8 mouse cellular contexts compared by ENCODE assay signal in the genomic region with DNA sequence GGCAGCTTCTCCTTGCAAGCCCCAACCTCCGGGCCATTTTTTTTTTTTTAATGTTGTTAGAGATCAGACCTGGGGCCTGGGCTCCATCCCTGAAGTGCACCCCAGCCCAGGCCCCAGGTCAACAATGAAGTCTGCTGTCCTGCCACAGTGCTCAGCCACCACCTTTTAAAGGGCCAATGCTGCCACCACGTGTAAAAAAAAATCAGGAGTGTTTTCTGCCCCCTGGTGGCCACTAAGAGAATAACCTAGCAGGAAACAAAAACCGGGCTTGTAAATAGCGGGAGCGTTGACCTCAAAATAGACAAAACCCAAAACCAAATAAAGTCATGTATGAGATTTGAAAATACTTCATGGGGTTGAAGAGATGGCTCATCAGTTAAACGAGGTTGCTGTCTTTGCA. TPM values are rescaled to one million over a fixed set of nuclear protein-coding genes. Genes with fewer than 3 reads are reported as not detected.
A peak's percentile ranks its signal among the peaks of the same experiment; 100 is the strongest.
DNase-seq lines count a peak whose midpoint lies in the region; ATAC-seq and TF ChIP-seq lines count a peak whose summit lies in the region.
"Had no signal": no experiment of that assay in that cellular context is flagged by ENCODE, and none has a peak within 500 bp of the region (broad histone marks: within the 10 kb centered on the region; RNA-seq: fewer than 3 reads in every experiment).

No protein-coding gene starts in this region.

- ATAC-seq in activated CD4-positive, CD25-positive, alpha-beta regulatory T cell, adult 4 months = peak; percentile 43
- no peak for ATAC-seq in lung, embryonic 14.5 days (ENCODE audit: insufficient read depth)

- no peak for TF ChIP-seq POLR2A in CH12.LX (IDR thresholded peaks at IDR 0.05; ENCODE audit: low read depth, low read length)

- TF ChIP-seq EP300 in CH12.LX (IDR thresholded peaks at IDR 0.05; ENCODE audit: low read length) = no peak

- DNase-seq in layer of hippocampus, adult 2 months (ENCODE audit: low spot score in 2 of 2) = peak; percentile 33 to 40
- DNase-seq in layer of hippocampus, adult 11-12 months (ENCODE audit: low spot score) = no peak
- peak; percentile 68 for DNase-seq in CH12.LX (ENCODE audit: extremely low read depth)
- peak; percentile 50 for DNase-seq in embryonic facial prominence, embryonic 10.5 days (ENCODE audit: low spot score)
- DNase-seq in lung, embryonic 14.5 days = peak; percentile 85
- DNase-seq in thymus, postnatal 25 days = peak; percentile 50

- no peak overlapping the region for H3K4me3 ChIP-seq in layer of hippocampus, adult 2 months
- H3K4me3 ChIP-seq in CH12.LX (replicated peaks in 1 of 3; ENCODE audit: low read depth in 2 of 3, low read length in 2 of 3, poor library complexity in 1 of 3) = no peak overlapping the region
- H3K4me3 ChIP-seq in embryonic facial prominence, embryonic 10.5 days = no peak overlapping the region
- no peak overlapping the region for H3K4me3 ChIP-seq in lung, embryonic 14.5 days (ENCODE audit: low read depth, low read length)

- in situ Hi-C loops in CH12.LX (cut with MboI; ENCODE audit: low pct_ligation_motif_present, low pct_unique_long_range_greater_than_20kb, low sequenced_read_pairs) = no loop called here

- 26% methylated on average over 6 of the region's 6 CpGs for WGBS in embryonic facial prominence, embryonic 10.5 days
- WGBS in lung, embryonic 14.5 days = 32% methylated on average over 6 of the region's 6 CpGs

- H3K4me2 ChIP-seq in CH12.LX (ENCODE audit: insufficient read depth, low read depth, poor library complexity, severe bottlenecking) = no peak overlapping the region
- no peak overlapping the region for H3K4me2 ChIP-seq in lung, embryonic 14.5 days

- H3K27ac ChIP-seq in layer of hippocampus, adult 2 months = no peak overlapping the region
- no peak overlapping the region for H3K27ac ChIP-seq in CH12.LX (ENCODE audit: insufficient read depth, low read depth)
- H3K27ac ChIP-seq in embryonic facial prominence, embryonic 10.5 days (replicated peaks) = 0 out of 2 replicates have a peak overlapping the region, but pooled peaks have one; percentile 10
- H3K27ac ChIP-seq in lung, embryonic 14.5 days (ENCODE audit: low read depth) = peak overlapping the region; percentile 94; the same call in 1 of the 2 replicates

- no peaks in the 10 kb centered on the region for H3K36me3 ChIP-seq in CH12.LX (replicated peaks in 1 of 2; ENCODE audit: control insufficient read depth in 1 of 2, insufficient read depth in 1 of 2, low read length in 1 of 2)
- no peaks in the 10 kb centered on the region for H3K36me3 ChIP-seq in embryonic facial prominence, embryonic 10.5 days (replicated peaks)
- H3K36me3 ChIP-seq in lung, embryonic 14.5 days (ENCODE audit: insufficient read depth) = no peaks in the 10 kb centered on the region

- peak; percentile 46 for TF ChIP-seq RAD21 in CH12.LX (IDR thresholded peaks at IDR 0.05; ENCODE audit: low read depth, low read length)

- H3K4me1 ChIP-seq in CH12.LX (ENCODE audit: control insufficient read depth in 1 of 2, insufficient read depth in 2 of 2) = no peaks in the 10 kb centered on the region
- peaks cover 32% of the 10 kb centered on the region for H3K4me1 ChIP-seq in embryonic facial prominence, embryonic 10.5 days
- H3K4me1 ChIP-seq in lung, embryonic 14.5 days (ENCODE audit: insufficient read depth) = peaks cover 9% of the 10 kb centered on the region

- H3K9ac ChIP-seq in CH12.LX (ENCODE audit: insufficient read depth, low read depth) = no peak overlapping the region
- no peak overlapping the region for H3K9ac ChIP-seq in lung, embryonic 14.5 days

- no peaks in the 10 kb centered on the region for H3K9me3 ChIP-seq in CH12.LX (replicated peaks; ENCODE audit: low read length)
- H3K9me3 ChIP-seq in embryonic facial prominence, embryonic 10.5 days = no peaks in the 10 kb centered on the region
- no peaks in the 10 kb centered on the region for H3K9me3 ChIP-seq in lung, embryonic 14.5 days (ENCODE audit: low read depth, low read length)

- peaks cover 56% of the 10 kb centered on the region for H3K27me3 ChIP-seq in CH12.LX (replicated peaks)
- H3K27me3 ChIP-seq in embryonic facial prominence, embryonic 10.5 days (replicated peaks; ENCODE audit: low read depth, poor library complexity, severe bottlenecking) = peaks cover 6% of the 10 kb centered on the region
- H3K27me3 ChIP-seq in lung, embryonic 14.5 days (ENCODE audit: insufficient read depth, low read length) = no peaks in the 10 kb centered on the region

- dilution Hi-C loops in CH12.LX (cut with MboI; ENCODE audit: extremely low pct_ligation_motif_present, extremely low pct_unique_long_range_greater_than_20kb, low sequenced_read_pairs) = no loop called here

- TF ChIP-seq CTCF in layer of hippocampus, adult 2 months (conservative IDR thresholded peaks at IDR 0.05) = peak; percentile 89
- peak; percentile 61 to 99 for TF ChIP-seq CTCF in CH12.LX (conservative IDR thresholded peaks at IDR 0.05 in 1 of 2, IDR thresholded peaks at IDR 0.05 in 1 of 2; ENCODE audit: low read depth in 2 of 2, low read length in 2 of 2)
- peak; percentile 82 for TF ChIP-seq CTCF in lung, embryonic 14.5 days (IDR thresholded peaks at IDR 0.05; ENCODE audit: low read depth)

- no peaks in the 10 kb centered on the region for H3K79me2 ChIP-seq in CH12.LX (replicated peaks; ENCODE audit: control insufficient read depth, extremely low read depth, insufficient read depth, poor library complexity, severe bottlenecking)

TF ChIP-seq in CH12.LX, 34 proteins besides CTCF, POLR2A, EP300 and RAD21 (continues in another document):
- TF ChIP-seq JUN (IDR thresholded peaks at IDR 0.05; ENCODE audit: insufficient read depth, low read depth, low read length) (no peak), ZMIZ1 (IDR thresholded peaks at IDR 0.05; ENCODE audit: low read depth, low read length) (no peak), TCF12 (IDR thresholded peaks at IDR 0.05; ENCODE audit: low read depth, low read length) (no peak), ZNF384 (IDR thresholded peaks at IDR 0.05; ENCODE audit: low read depth, low read length) (peak; percentile 93), CHD2 (IDR thresholded peaks at IDR 0.05; ENCODE audit: low read length) (no peak), RCOR1 (conservative IDR thresholded peaks at IDR 0.05; ENCODE audit: low read depth, low read length) (no peak), TBP (conservative IDR thresholded peaks at IDR 0.05; ENCODE audit: low read depth, low read length) (no peak), UBTF (IDR thresholded peaks at IDR 0.05; ENCODE audit: low read depth, low read length) (no peak), KAT2A (IDR thresholded peaks at IDR 0.05; ENCODE audit: insufficient replicate concordance, low read length) (no peak), E2F4 (IDR thresholded peaks at IDR 0.05; ENCODE audit: insufficient replicate concordance, low read depth, low read length) (no peak), NRF1 (IDR thresholded peaks at IDR 0.05; ENCODE audit: low read depth, low read length) (no peak), USF2 (conservative IDR thresholded peaks at IDR 0.05; ENCODE audit: low read depth, low read length) (no peak), IRF4 (IDR thresholded peaks at IDR 0.05; ENCODE audit: low read depth, low read length) (no peak), SIN3A (IDR thresholded peaks at IDR 0.05; ENCODE audit: low read length) (peak; percentile 35; the same call in 1 of the 2 replicates)

RNA-seq across cellular contexts. Expression of a gene that starts 7.2 kb away (rescaled TPM):
- 10 to 100 TPM; 64.0 to 64.7 TPM for total RNA-seq in layer of hippocampus, adult 2 months (2021)
- 13.7 and 14.1 TPM in 2 replicates for total RNA-seq in CH12.LX (2012; rRNA removed)
- total RNA-seq in CH12.LX (2014; rRNA removed) = 4.6 and 5.7 TPM in 2 replicates
- 23.5 and 24.5 TPM in 2 replicates for polyA plus RNA-seq in CH12.LX (2012; ENCODE audit: insufficient read length, low read depth)
- 10 to 100 TPM; 13.8 to 18.1 TPM for polyA plus RNA-seq in activated CD4-positive, CD25-positive, alpha-beta regulatory T cell, adult 4 months (2017; shearing (Covaris generic))
- polyA plus RNA-seq in embryonic facial prominence, embryonic 10.5 days (2016; fragmentation: Nextera tagmentation; extraction: Ambion mirVana) = 52.0 and 53.5 TPM in 2 replicates
- 50.9 and 57.0 TPM in 2 replicates for polyA plus RNA-seq in lung, embryonic 14.5 days (2014; fragmentation: Nextera tagmentation; extraction: Ambion mirVana)

RNA-seq across cellular contexts. Expression of a gene that starts 14.4 kb away (rescaled TPM):
- total RNA-seq in layer of hippocampus, adult 2 months (2021) = not detected
- total RNA-seq in CH12.LX (2012; rRNA removed) = not detected in 2 replicates
- not detected in 2 replicates for total RNA-seq in CH12.LX (2014; rRNA removed)
- polyA plus RNA-seq in CH12.LX (2012; ENCODE audit: insufficient read length, low read depth) = not detected in 2 replicates
- polyA plus RNA-seq in activated CD4-positive, CD25-positive, alpha-beta regulatory T cell, adult 4 months (2017; shearing (Covaris generic)) = not detected
- not detected in 2 replicates for polyA plus RNA-seq in embryonic facial prominence, embryonic 10.5 days (2016; fragmentation: Nextera tagmentation; extraction: Ambion mirVana)
- 0.34 TPM in 1 of 2 replicates, not detected in the other for polyA plus RNA-seq in lung, embryonic 14.5 days (2014; fragmentation: Nextera tagmentation; extraction: Ambion mirVana)
- total RNA-seq: gastrocnemius, postnatal 36 days had no signal

RNA-seq across cellular contexts. Expression of a gene that starts 27.4 kb away (rescaled TPM):
- 10 to 100 TPM; 12.2 to 13.7 TPM for total RNA-seq in layer of hippocampus, adult 2 months (2021)
- total RNA-seq in CH12.LX (2012; rRNA removed) (not detected in 2 replicates), CH12.LX (2014; rRNA removed) (not detected in 2 replicates)
- not detected in 2 replicates for polyA plus RNA-seq in CH12.LX (2012; ENCODE audit: insufficient read length, low read depth)
- polyA plus RNA-seq in activated CD4-positive, CD25-positive, alpha-beta regulatory T cell, adult 4 months (2017; shearing (Covaris generic)) = not detected
- 19.9 and 20.8 TPM in 2 replicates for polyA plus RNA-seq in embryonic facial prominence, embryonic 10.5 days (2016; fragmentation: Nextera tagmentation; extraction: Ambion mirVana)
- 93.2 and 101 TPM in 2 replicates for polyA plus RNA-seq in lung, embryonic 14.5 days (2014; fragmentation: Nextera tagmentation; extraction: Ambion mirVana)

RNA-seq across cellular contexts. Expression of a gene that starts 29.7 kb away (rescaled TPM):
- under 1 TPM in 1 of 2 experiments, not detected in 1; 0.27 TPM for total RNA-seq in layer of hippocampus, adult 2 months (2021)
- total RNA-seq in CH12.LX (2012; rRNA removed) (0.25 and 0.50 TPM in 2 replicates), CH12.LX (2014; rRNA removed) (0.12 and 0.15 TPM in 2 replicates)
- 0.78 TPM in 1 of 2 replicates, not detected in the other for polyA plus RNA-seq in CH12.LX (2012; ENCODE audit: insufficient read length, low read depth)
- not detected for polyA plus RNA-seq in activated CD4-positive, CD25-positive, alpha-beta regulatory T cell, adult 4 months (2017; shearing (Covaris generic))
- 0.34 and 0.74 TPM in 2 replicates for polyA plus RNA-seq in embryonic facial prominence, embryonic 10.5 days (2016; fragmentation: Nextera tagmentation; extraction: Ambion mirVana)
- polyA plus RNA-seq in lung, embryonic 14.5 days (2014; fragmentation: Nextera tagmentation; extraction: Ambion mirVana) = 0.18 and 0.70 TPM in 2 replicates
- total RNA-seq: gastrocnemius, postnatal 36 days had no signal

RNA-seq across cellular contexts. Expression of a gene that starts 29.8 kb away (rescaled TPM):
- total RNA-seq in layer of hippocampus, adult 2 months (2021) = 10 to 100 TPM; 27.7 to 41.8 TPM
- 20.6 and 23.8 TPM in 2 replicates for total RNA-seq in CH12.LX (2012; rRNA removed)
- total RNA-seq in CH12.LX (2014; rRNA removed) = 12.3 and 15.5 TPM in 2 replicates
- 48.6 and 69.7 TPM in 2 replicates for polyA plus RNA-seq in CH12.LX (2012; ENCODE audit: insufficient read length, low read depth)
- polyA plus RNA-seq in activated CD4-positive, CD25-positive, alpha-beta regulatory T cell, adult 4 months (2017; shearing (Covaris generic)) = 10 to 100 TPM; 43.8 to 75.5 TPM
- polyA plus RNA-seq in embryonic facial prominence, embryonic 10.5 days (2016; fragmentation: Nextera tagmentation; extraction: Ambion mirVana) = 35.6 and 36.1 TPM in 2 replicates
- 43.5 and 43.9 TPM in 2 replicates for polyA plus RNA-seq in lung, embryonic 14.5 days (2014; fragmentation: Nextera tagmentation; extraction: Ambion mirVana)

Comparison
In these comparisons a context has a peak if more than half of its experiments do, and no peak if none do; other contexts are left out.
1. H3K27ac ChIP-seq: peak in embryonic facial prominence, embryonic 10.5 days (single experiment) and lung, embryonic 14.5 days (single experiment); none in layer of hippocampus, adult 2 months (single experiment) and CH12.LX (single experiment).
2. RNA of a gene that starts 27.4 kb away (polyA plus RNA-seq): 93.2 to 101 TPM in lung, embryonic 14.5 days and 19.9 to 20.8 TPM in embryonic facial prominence, embryonic 10.5 days; not detected in CH12.LX and not detected in activated CD4-positive, CD25-positive, alpha-beta regulatory T cell, adult 4 months; every median in the first group is over 10 times any median in the second.
3. Peak in every context shown above with its lines, with median percentiles within 50 percentile points of each other: CTCF ChIP-seq.